Mouse (Mus musculus) forelimb bud, embryonic 11.5 days (tissue): Measurements from ENCODE around the gene 9330161L09Rik.
"Not testable (repeated sequence)": the region's sequence is repeated elsewhere in the genome, so short reads cannot be mapped to it uniquely, and the experiment has no call there.

Experiments used
- DNase-seq: peaks from one replicate; pipeline ENCODE4 v3.0.0-alpha.2; 2012; ENCODE audit warnings: low read depth, low spot score

9330161L09Rik gene

DNA sequence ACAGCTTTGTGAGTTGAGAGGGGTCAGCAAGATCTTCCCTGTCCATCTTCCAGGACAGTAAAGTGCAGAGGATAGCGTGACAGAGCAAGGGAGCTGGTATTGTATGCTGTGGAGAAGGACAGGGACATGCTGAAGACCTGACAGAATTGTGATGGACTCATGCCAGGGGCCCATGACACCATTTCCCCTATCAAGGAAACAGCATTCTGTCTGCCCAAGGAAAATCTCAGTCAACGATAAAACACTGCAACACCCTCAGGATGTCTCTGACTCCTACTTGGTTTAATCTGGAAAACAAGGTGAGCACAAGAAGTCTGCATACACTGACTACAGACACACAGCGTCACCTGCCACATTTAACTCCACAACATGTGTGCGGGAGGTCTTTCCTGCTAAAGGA is at the start of gene 9330161L09Rik:
Gene 9330161L09Rik, minus strand, starts transcription at position 101 of the 400 bp plus-strand sequence.
- DNase-seq, result no peak

DNA sequence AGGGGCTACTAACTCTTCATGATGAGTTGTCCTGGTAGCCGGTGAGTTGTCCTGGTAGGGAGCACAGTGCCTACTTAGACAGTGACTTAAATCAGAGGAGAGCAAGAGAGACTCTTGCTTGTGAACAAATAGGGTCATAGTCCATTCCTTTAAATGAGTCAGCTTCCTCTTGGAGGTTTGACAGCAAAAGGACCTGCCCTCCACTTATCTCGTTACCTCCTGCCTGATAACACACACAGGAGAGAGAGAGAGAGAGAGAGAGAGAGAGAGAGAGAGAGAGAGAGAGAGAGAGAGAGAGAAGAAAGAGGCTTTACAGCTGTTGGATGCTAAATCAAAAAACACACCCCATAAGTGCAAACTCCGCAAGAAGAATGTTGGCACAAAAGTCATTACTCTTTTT is 49.5 kb upstream of the 9330161L09Rik start, which contains the start of gene Ifi27l2b:
Gene Ifi27l2b, minus strand, starts transcription at position 84 of the 400 bp plus-strand sequence.
- no peak for DNase-seq

DNA sequence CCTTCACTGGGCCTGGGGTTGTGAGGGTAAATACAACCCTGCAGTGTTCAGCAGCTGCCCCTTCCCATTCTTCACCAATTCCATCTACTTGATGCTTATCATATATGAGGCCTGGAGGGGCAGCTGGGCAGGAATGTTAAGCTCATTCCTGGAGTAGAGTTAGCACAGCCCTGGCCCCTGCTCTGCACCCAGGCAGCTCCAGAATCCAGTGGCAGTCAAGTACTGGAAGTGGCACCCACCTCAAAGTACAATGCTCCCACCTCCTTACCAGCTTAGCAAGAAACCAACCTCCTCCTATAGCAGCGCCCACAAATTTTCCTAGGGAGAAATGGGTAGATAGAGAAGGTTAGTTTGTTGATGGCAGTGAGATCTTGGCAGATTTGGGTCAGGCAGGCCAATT is 49.1 kb upstream of the 9330161L09Rik start:
- not testable (repeated sequence) for DNase-seq

DNA sequence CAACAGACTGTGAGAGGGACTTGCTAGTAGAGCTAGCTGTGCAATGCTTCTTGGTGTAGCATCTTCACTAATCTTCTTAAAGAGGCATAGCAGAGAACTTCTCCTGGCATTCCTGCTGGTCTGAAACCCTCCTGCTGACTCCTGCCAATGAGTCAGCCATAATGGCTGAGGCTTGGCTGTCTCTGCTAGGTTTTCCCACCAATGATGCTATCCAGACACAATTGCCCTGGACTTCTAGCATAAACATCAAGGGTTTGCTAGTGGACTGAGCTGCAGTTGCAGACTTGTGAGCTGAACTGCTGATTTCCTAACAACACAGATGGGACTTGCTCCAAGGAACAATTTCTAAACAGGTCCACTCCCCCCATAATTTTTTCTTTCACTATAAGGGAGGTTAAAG is 45.7 kb upstream of the 9330161L09Rik start:
- DNase-seq, result no peak

DNA sequence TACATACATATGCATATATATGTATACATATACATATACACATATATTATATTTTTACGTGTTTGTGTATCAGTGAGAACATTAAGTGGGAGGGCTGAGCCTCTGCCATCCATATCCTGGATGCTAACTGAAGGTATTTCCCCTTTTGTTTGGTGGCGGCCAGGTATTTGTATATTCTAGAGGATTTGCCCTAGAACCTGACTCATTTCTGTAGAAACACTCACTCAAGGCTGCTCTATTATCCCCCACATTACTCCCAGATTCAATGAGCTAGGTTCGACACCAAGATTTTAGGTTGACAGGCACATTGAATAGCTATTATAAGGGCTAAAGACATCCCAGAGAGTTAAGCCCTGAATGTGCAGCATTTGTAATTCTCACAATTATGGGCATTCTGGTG is 37.4 kb upstream of the 9330161L09Rik start:
- DNase-seq, result no peak

DNA sequence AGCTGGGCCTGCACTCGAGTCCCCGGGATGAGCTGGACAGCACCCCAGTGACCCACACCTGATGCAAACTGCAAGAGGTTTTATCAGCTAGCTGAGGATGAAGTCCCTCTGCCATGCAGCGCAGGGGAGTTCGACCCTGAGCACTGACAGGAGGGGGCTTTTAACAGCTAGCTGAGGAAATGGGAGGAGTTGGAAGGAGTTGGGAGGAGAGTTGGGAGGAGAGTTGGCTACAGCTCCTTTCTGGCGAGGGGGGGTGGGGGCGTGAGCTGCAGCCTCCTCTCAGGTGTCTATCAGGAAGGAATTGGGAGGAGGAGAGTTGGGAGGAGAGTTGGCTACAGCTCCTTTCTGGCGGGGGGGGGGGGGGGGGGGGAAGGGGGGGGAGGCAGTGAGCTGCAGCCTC is 36.6 kb upstream of the 9330161L09Rik start:
- DNase-seq, result not testable (repeated sequence)

DNA sequence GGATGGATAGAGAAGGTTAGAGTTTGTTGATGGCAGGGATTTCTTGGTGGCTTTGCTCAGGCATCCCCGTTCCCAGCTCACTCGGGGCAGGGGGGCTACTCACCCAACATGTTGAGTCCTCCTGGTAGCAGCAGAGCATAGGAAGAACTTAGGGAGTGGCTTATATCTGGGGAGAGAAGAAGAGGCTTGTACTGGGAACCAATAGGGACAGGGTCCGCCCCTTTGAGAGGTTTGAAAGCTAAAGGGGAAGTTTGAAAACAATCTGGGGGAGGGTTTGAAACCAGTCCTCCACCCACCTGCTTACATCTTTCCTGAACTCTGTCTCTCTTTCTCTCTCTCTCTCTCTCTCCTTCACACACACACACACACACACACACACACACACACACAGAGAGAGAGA is 35.9 kb upstream of the 9330161L09Rik start, which contains the start of gene Ifi27l2a:
Gene Ifi27l2a, minus strand, starts transcription at position 157 of the 400 bp plus-strand sequence.
- DNase-seq, result no peak

DNA sequence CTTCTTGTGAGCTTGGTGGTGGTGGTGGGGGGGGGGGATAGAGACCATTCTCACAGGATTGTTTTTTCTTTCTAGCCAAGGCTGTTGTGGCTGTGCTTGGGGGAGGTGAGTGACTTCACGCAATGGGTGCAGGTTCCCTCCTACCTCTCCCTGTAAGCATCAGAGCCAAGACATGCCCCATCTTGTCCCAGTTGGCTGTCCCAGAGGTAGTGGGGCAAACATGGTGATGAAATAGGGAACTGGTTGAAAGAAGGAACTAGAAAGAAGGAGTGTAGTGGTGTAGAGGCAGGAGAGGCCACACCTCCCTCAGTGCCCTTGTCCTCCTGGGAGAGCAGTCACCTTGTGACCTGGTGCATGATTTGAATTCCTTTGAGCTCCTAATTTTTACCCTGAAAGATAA is 30.0 kb upstream of the 9330161L09Rik start:
- no peak for DNase-seq

DNA sequence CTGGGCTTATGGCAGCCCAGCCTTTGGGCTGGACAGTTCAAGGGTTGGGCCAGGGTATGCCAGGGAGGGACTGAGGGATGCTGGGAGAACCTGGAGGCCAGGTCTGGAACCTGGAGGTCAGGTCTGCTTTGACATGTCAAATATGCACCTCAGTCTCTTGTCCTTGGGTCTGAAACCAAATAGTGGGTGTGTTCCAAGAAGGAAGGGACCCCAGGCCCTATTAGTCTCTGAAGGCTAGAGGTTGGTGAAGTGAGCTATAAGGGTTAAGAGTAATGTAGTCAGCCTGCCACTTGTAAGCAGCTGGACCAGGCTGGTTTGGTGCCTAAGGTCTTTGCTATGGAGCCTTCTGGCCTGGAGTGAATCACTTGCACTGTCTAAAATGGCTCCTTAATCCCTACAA is 27.2 kb upstream of the 9330161L09Rik start:
- DNase-seq, result no peak

DNA sequence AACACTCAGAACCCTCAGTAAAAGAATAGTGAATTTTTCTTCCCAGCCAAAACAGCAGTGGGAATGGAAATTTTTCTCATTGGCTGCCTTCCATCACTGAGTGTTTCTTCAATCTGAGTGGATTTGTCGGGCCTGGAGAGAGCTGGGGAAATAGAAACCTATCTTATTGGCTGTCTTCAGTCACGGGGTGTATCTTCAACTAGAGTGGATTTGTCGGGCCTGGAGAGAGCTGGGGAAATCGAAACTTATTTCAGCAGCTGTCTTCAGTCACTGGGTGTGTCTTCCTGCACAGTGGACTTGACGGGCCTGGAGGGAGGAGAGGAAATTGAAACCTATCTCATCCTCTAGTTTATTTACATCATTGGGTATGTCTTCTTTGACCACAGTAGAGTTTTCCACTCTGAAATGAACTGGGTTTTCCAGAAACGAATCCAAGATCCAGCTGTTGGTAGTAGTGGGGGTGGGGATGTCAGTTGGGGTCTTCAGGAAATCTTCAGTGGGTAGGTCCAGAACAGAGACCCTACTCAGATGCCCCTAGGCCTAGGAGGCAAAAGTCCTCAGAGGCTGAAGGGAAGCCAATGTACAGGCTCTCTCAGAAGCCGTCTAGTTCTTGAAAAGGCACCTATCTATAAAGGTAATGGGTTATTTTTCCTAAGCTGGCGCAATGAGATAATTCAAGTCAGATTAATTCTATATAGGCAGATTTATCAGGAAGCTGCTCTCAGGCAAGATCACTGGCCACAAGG is 26.5 kb upstream of the 9330161L09Rik start, which contains the start of gene Ifi27:
Gene Ifi27, plus strand, starts transcription at position 226 of the 746 bp plus-strand sequence.
- DNase-seq, result no peak

DNA sequence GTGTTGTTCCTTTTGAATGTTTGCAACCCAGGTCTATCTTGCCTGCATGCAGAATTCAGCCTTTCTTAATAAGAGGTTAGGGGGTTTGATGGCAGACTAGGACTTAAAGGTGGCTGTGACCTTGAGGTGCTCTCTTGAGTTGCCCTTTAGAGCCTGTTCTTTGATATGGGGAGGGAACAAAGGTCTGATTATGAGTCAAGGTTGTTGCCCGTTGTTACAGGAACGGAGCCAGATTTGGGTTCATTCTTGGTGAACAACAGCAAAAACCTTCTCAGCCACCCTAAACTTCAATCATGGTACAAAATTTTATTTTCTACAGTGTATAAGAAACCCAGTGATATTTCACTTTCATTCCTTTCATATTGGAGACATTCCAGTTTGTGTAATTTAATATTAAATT is 25.8 kb upstream of the 9330161L09Rik start:
- no peak for DNase-seq

DNA sequence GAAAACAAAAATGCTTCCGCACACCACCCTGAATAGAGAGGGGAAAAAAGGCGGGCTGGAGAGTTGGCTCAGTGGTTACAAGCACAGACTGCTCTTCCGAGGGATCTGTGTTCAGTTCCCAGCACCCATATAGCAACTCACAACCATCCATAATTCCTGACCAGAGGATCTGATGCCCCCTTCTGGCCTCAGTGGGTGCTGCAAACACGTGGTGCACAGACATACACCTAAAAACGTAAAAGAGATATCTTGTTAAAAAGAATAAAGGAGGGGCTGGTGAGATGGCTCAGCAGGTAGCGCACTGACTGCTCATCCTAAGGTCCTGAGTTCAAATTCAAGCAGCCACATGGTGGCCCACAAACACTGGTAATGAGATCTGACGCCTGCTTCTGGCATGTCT is 19.1 kb upstream of the 9330161L09Rik start:
- DNase-seq, result no peak

DNA sequence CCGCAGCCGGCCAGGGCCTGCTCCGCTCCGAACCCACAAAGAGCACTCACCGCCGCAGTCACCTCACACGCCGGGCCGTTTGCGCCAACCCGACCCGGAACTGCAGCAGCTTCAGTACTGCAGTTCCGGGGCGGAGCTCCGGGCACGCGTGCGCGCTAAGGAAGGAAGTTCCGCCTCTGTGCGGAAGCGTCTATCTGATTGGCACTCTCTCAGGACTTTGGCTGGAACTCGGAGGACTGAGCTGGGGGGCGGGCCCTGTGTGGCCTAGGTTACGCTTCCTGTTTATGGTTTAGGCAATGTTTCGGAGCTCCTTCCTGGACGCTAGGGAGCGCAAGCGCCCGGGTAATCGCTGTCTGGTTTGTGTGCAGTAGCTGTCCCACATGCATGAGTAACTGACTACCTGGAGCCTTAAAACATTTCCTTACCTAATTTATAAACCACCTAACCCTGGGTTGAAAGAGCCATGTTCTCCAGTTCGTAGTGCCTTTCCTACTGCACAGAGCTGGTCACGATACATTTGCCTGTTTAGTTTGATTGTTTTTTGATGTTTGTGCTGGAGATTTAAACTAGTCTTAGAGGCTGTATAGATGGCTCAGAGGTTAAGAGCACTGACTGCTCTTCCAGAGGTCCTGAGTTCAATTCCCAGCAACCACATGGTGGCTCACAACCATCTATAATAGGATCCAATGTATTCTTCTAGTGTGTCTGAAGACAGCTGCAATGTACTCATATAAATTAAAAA is 18.3 kb upstream of the 9330161L09Rik start, which contains the start of gene Ddx24:
Gene Ddx24, minus strand, starts transcription at position 102 of the 742 bp plus-strand sequence.
- DNase-seq, result peak; percentile 97

DNA sequence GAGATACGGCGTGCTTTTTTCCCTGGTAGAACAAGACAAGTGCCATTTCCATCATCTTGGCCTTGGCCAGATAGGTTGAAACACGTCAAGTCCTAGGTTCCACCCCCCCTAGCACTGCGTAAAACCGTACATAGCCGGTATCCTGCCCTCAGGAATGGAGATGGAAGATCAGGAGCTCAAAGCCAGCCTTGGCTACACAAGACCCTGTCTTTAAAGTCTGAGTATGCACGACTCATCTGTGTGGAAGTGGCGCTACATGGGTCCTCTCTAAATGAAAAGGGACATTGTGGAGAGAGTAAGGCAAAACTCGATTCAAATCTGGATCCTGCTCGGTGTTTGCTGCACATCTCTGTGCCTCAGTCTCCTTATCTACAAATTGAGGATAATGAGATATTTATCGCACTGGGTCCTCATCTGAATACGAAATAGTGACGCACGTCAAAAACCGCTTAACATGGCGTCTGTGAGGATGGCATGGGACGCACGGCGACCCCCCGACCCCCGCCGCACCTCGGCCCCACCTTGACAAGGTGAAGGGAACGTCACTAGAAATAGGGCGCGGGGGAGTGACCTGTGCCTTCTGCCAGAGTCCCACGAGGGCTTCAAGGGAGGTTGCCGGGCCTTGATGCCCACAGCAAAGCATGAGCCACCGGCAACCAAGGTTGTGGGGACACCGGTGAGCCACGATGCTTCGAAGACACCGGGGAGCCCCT is 17.6 kb upstream of the 9330161L09Rik start:
- DNase-seq, result no peak

DNA sequence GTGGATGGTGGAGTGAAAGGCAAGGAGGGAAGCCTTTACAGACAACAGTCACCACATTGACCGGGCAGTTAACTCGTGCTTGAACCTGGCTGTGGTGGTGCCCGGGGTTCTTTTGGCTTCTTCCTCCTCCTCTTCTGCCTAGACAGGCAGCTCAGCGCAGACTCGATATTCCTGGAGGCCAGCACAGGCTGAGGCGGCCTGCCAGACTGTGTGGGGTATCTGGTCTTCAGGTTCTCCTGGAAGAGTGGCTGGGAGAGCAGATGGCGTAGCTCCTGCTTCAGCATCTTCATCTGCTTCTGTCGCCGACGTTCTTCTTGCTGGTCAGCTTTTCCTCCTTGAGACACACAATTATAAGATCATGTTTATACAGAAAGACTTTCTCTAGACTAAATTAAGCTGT is 524 bp upstream of the 9330161L09Rik start:
- no peak for DNase-seq

DNA sequence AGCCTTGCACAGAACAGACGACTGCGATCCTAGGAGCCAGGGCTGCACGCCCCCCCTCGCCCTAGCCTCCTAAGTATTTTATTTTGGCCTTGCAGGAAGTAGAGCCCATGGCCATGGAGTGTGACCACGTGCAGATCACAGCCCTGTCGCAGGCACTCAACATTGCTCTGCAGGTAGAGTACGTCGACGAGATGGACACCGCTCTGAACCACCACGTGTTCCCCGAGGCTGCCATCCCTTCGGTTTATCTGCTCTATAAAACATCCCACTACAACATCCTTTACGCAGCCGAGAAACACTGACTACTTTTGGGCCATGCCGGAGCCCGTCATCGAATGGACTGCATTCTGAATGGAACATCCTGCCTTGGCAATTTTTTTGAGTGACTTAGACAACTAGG is 3.5 kb downstream of the 9330161L09Rik start:
- no peak for DNase-seq

DNA sequence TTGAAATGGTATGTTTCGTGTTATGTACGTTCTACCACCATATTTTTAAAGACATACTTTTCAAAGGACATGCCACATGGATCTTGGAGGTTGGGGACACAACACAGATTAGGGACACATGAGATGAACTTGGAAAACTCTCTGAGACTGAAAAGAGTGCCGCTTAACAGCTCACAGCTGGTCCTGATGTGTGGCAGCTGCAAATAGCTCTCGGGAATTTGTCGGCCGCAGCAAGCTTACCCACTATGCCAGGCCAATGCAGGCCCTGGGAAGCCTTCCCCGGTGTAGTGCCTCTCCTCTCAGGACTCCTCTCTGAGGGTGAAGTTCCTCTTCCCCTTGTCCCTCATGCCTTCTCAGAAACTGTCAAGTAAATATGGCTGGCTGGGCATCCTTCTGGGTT is 10.9 kb downstream of the 9330161L09Rik start:
- DNase-seq, result no peak

DNA sequence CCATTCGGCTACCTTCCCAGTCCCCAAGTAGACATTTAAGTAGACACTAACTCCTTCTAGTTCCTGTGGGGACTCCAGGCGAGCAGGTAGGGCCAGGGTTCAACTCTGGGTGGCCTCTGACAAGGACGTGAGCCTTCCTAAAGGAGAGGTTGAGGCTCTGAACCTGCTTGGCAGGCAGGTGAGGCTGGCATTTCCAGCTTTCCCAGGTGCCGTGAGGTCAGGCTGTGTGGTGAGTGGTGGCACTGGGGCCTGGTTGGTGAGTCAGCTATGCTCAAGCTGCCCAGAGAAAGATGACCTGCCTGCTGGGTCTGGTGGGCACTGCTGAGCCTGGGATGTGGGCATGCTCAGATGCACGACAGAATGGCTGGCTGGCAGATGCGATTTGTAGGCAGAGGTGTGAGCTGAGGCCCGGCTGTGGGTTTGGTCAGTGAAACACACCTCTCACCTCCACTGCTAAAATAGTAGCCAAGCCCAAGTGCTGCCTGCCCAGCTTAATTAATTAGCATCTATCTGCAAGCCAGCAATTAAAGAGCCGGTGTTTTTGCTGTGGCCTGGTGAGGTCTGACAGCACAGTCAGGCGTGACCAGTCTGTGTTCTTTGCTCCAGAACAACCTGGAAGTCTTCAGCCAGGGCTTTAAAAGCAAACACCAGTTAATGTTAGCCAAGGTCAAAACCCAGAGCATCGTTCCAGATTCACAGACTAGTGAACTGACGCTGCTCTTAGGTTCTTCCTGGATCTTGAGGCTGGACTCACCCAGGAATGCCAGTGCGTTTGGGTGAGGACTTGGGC is 11.9 kb downstream of the 9330161L09Rik start:
- no peak for DNase-seq

DNA sequence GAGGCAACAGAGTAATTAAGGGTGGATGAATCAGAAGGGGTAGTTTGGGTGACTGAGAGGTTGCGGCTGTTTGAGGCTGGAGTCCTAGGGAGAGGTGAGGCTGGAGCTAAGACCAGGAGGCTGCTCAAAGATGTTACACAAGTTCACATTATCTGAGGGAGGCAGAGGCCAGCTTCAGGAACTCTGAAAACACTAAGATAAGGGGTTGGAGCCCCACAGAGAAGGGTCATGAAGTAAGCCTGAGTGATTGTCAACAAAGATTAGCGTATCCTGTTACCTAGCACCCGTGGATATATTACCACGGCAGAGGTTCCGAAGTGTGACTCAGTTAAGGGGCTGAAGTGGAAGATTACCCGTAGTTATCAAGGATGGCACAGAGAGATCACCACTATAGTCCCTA is 14.1 kb downstream of the 9330161L09Rik start:
- no peak for DNase-seq

DNA sequence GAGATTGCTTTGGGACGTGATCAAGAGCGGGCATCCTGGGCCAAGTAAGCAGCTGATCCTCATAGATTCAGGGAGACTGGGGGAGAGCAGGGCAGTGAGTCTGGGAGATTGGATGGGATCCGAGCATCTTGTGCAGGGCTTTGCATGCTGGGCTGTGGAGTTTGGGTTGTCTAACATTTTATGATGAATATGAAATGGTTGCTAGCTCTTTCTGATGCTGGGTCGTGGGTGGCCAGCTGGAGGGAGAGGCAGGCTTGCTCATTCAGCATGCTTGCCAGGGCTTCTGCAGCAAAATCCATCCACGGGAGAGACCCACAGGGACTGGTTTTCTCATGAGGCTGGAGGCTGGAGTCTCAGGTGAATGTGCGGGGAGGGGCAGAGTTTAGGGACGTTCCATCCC is 16.5 kb downstream of the 9330161L09Rik start:
- DNase-seq, result no peak

DNA sequence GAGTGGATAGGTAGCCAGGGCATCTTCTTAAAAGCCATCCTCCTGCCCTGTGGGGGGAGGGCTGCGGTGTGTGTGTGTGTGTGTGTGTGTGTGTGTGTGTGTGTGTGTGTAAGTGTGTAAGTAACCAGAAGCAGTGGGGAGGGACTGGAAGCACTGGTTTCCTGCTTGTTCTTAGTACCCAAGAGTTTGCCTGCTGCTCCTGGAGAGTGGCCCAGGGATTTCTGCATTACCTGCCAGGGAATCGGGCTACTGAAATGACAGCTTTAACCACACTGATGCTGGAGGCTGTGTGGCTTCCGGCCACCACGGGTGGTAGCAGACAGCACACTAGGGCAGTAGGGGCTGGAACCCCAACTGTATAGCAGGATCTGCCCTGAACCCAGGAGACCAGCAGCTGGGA is 17.6 kb downstream of the 9330161L09Rik start:
- no peak for DNase-seq
